Mouse (Mus musculus): ENCODE measurements at regions not wholly inside any gene's neighbourhood (a gene's known extent, or its start where the extent isn't known, plus 50 kb on each side); places are given as distances from the start of the nearest gene placed in this dataset.

- no peak for DNase-seq
Observed at GRCm38 (mm10) chr16:7863406-7863805, 561.5 kb downstream of the Tmem114 start.

- no peak for DNase-seq
Observed at GRCm38 (mm10) chr16:7839139-7839538, 585.8 kb downstream of the Tmem114 start.

GRCm38 (mm10) chr16:7831142-7831541 is 593.8 kb downstream of the Tmem114 start:
- DNase-seq: no peak

- DNase-seq: no peak
Observed at GRCm38 (mm10) chr16:7829939-7830650, 594.8 kb downstream of the Tmem114 start.

- DNase-seq: no peak
Observed at GRCm38 (mm10) chr16:7801161-7801560, 623.8 kb downstream of the Tmem114 start.

- DNase-seq: no peak
Observed at GRCm38 (mm10) chr16:7797176-7797786, 627.7 kb downstream of the Tmem114 start.

- DNase-seq: no peak
Observed at GRCm38 (mm10) chr16:7795561-7795960, 629.4 kb downstream of the Tmem114 start.

GRCm38 (mm10) chr16:7792521-7792920 is 632.4 kb downstream of the Tmem114 start:
- DNase-seq: no peak

- no peak for DNase-seq
Observed at GRCm38 (mm10) chr16:7790260-7790659, 634.7 kb downstream of the Tmem114 start.

GRCm38 (mm10) chr16:7788209-7788608 is 636.7 kb downstream of the Tmem114 start:
- DNase-seq: no peak

- no peak for DNase-seq
Observed at GRCm38 (mm10) chr16:7781506-7781905, 643.4 kb downstream of the Tmem114 start.

- no peak for DNase-seq
Observed at GRCm38 (mm10) chr16:7775635-7776034, 649.3 kb downstream of the Tmem114 start.

- DNase-seq: no peak
Observed at GRCm38 (mm10) chr16:7768433-7768832, 656.5 kb downstream of the Tmem114 start.

- no peak for DNase-seq
Observed at GRCm38 (mm10) chr16:7767691-7768090, 657.2 kb downstream of the Tmem114 start.

GRCm38 (mm10) chr16:7764383-7764782 is 660.6 kb downstream of the Tmem114 start:
- DNase-seq: no peak

GRCm38 (mm10) chr16:7728186-7728585 is 696.8 kb downstream of the Tmem114 start:
- peak in 1 of 2 experiments; percentile 4 for DNase-seq

GRCm38 (mm10) chr16:7725225-7725624 is 699.7 kb downstream of the Tmem114 start:
- DNase-seq: no peak

GRCm38 (mm10) chr16:7701471-7701870 is 723.5 kb downstream of the Tmem114 start:
- DNase-seq: peak in 1 of 2 experiments; percentile 20

GRCm38 (mm10) chr16:7685484-7685883 is 739.5 kb downstream of the Tmem114 start:
- DNase-seq: no peak

- no peak for DNase-seq
Observed at GRCm38 (mm10) chr16:7666096-7666495, 758.8 kb downstream of the Tmem114 start.

- DNase-seq: no peak
Observed at GRCm38 (mm10) chr16:7658133-7658532, 766.8 kb downstream of the Tmem114 start.

GRCm38 (mm10) chr16:7654451-7654850 is 770.5 kb downstream of the Tmem114 start:
- no peak for DNase-seq

GRCm38 (mm10) chr16:7649771-7650170 is 775.2 kb downstream of the Tmem114 start:
- no peak for DNase-seq

- DNase-seq: no peak
Observed at GRCm38 (mm10) chr16:7647275-7647926, 777.5 kb downstream of the Tmem114 start.

All from kidney, postnatal 25 days (tissue).